Mouse (Mus musculus) ES-E14 (cell line): Measurements from ENCODE around the gene Slco2a1. TPM values are rescaled to one million over a fixed set of nuclear protein-coding genes. Genes with fewer than 3 reads are reported as not detected.

ENCODE experiments used
- DNase-seq: peaks from one replicate; pipeline ENCODE4 v3.0.0-alpha.2; 2013; ENCODE audit warnings: low read depth, low spot score
- H3K27ac ChIP-seq: 2 replicates; pipeline ENCODE4 v1.5.1; 2012; ENCODE audit warnings: low read depth, mild to moderate bottlenecking, low read length, moderate library complexity, mixed read lengths; ENCODE audit not compliant: poor library complexity, insufficient read depth, severe bottlenecking
- H3K36me3 ChIP-seq: 2 replicates; pipeline ENCODE4 v1.6.1; 2012; ENCODE audit warnings: mild to moderate bottlenecking, low read length, moderate library complexity, mixed read lengths; ENCODE audit not compliant: control insufficient read depth, poor library complexity, insufficient read depth, severe bottlenecking
- H3K4me1 ChIP-seq, 2 experiments: fragments of 150-350 bp in 1 of 2; sonication (generic) in 1 of 2; 2 replicates each; pipeline ENCODE4 v1.6.1; 2012; ENCODE audit warnings: low read length in 2 of 2, mild to moderate bottlenecking in 1 of 2, mixed read lengths in 1 of 2; ENCODE audit not compliant: control insufficient read depth in 2 of 2, insufficient read depth in 2 of 2, poor library complexity in 1 of 2
- H3K4me3 ChIP-seq, 2 experiments: fragments of 150-350 bp in 1 of 2; sonication (generic) in 1 of 2; 2 replicates each; pipeline ENCODE4 v1.5.1; 2012; ENCODE audit warnings: low read length in 2 of 2, low read depth in 1 of 2, mild to moderate bottlenecking in 1 of 2, mixed read lengths in 1 of 2; ENCODE audit not compliant: insufficient read depth in 1 of 2, poor library complexity in 1 of 2, severe bottlenecking in 1 of 2
- H3K9ac ChIP-seq: 2 replicates; pipeline ENCODE4 v1.6.1; 2012; ENCODE audit warnings: low read depth, mild to moderate bottlenecking, low read length, mixed read lengths; ENCODE audit not compliant: poor library complexity, insufficient read depth, severe bottlenecking
- H3K9me3 ChIP-seq: fragments of 150-350 bp; sonication (generic); 2 replicates; pipeline ENCODE4 v1.6.1; 2012; ENCODE audit warnings: low read depth, mild to moderate bottlenecking, low read length; ENCODE audit not compliant: control insufficient read depth, insufficient read depth
- CHD2 ChIP-seq: IDR thresholded peaks from 2 replicates; pipeline ENCODE4 v1.6.1; 2014; ENCODE audit warnings: mild to moderate bottlenecking, low read depth, low read length, inconsistent platforms
- HCFC1 ChIP-seq: IDR thresholded peaks from 2 replicates; pipeline ENCODE4 v1.6.1; 2012; ENCODE audit warnings: low read length, inconsistent platforms, borderline replicate concordance; ENCODE audit not compliant: insufficient read depth
- MAFK ChIP-seq: IDR thresholded peaks from 2 replicates; pipeline ENCODE4 v1.6.1; 2014; ENCODE audit warnings: mild to moderate bottlenecking, low read depth, low read length, inconsistent platforms; ENCODE audit not compliant: insufficient read depth
- ZC3H11A ChIP-seq: IDR thresholded peaks from 2 replicates; pipeline ENCODE4 v1.6.1; 2012; ENCODE audit warnings: low read depth, mild to moderate bottlenecking, inconsistent platforms, low read length, borderline replicate concordance
- ZNF384 ChIP-seq: IDR thresholded peaks from 2 replicates; pipeline ENCODE4 v1.6.1; 2012; ENCODE audit warnings: low read depth, low read length, inconsistent platforms
- in situ Hi-C, 2 experiments: fragments of 600-800 bp; cut with MboI; formaldehyde crosslinking; loops; one replicate each; pipeline ENCODE4 v1.15.1; 2025; ENCODE audit warnings: low sequenced_read_pairs in 2 of 2, inconsistent platforms in 1 of 2; ENCODE audit not compliant: unreplicated experiment in 2 of 2
- total RNA-seq: library from RNA; depleted of rRNA; stranded (reverse); fragments of 300-350 nt; gene quantifications from 2 replicates; pipeline ENCODE4 v1.2.3, GENCODE M21; 2012

Slco2a1 gene
- total RNA-seq, 1 experiment: 2.2 TPM

GRCm38 (mm10) chr9:103120231-103120630, 131.7 kb downstream of the Slco2a1 start:
- in situ Hi-C loops: no loop called here

DNA sequence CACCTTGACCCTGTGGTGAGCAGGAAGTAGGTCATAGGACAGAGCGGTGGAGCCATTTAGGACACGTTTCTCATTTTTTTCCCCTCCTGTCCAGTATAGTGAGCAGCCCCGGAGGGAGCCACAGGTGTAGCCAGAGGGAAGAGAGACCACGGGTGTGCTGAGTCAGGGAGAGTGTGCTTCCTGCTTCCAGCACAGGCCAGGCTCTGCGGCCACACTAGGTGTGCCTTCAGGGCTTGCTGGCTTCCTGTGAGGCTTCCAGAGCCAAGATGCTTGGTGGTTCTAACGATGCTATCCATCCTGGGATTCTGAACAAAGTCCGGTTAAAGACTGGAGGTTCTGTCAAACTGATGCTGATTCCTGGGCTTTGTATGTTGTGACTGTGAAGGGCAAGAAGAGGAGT, 133.0 kb downstream of the Slco2a1 start:
- no peak for DNase-seq
- no peak overlapping the region for H3K4me3 ChIP-seq
- in situ Hi-C loops: no loop called here
- no peaks in the 10 kb centered on the region for H3K36me3 ChIP-seq
- H3K27ac ChIP-seq: no peak overlapping the region
- no peaks in the 10 kb centered on the region for H3K4me1 ChIP-seq
- H3K9ac ChIP-seq: no peak overlapping the region
- no peak for TF ChIP-seq ZC3H11A
- TF ChIP-seq MAFK: no peak
- no peak for TF ChIP-seq CHD2
- TF ChIP-seq ZNF384: no peak
- no peak for TF ChIP-seq HCFC1
- H3K9me3 ChIP-seq: no peaks in the 10 kb centered on the region

More at GRCm38 (mm10) chr9:103120231-103120630, 131.7 kb downstream of the Slco2a1 start:
- Histone ChIP-seq H3K36me3 (no peaks in the 10 kb centered on the region), H3K27ac (no peak overlapping the region), H3K4me3 (no peak overlapping the region), H3K9ac (no peak overlapping the region), H3K4me1 (no peaks in the 10 kb centered on the region), H3K9me3 (no peaks in the 10 kb centered on the region)
- no peak for DNase-seq
- no peak for TF ChIP-seq HCFC1
- no peak for TF ChIP-seq ZNF384

DNA sequence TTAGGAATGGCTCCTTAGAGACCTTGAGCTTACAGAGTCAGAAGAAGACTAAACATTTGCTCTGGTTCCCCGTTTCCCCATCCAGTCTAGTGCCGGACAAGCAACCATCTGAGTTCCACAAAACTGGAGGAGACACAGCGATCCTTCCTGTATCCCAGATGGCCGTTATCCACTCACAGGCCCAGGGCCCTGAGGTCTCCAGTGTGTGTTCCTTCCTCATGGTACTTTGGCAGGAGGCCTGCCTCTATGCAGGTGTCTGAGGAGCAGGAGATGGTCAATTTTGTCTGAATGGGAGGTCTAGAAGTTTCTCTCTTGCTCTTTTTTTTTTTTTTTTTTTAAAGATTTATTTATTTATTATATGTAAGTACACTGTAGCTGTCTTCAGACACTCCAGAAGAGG, 136.2 kb downstream of the Slco2a1 start:
- no peak overlapping the region for H3K9ac ChIP-seq
- no peak for DNase-seq
- H3K4me3 ChIP-seq: no peak overlapping the region
- no peak for TF ChIP-seq CHD2
- TF ChIP-seq ZNF384: no peak
- TF ChIP-seq MAFK: no peak
- TF ChIP-seq ZC3H11A: no peak
- no peak for TF ChIP-seq HCFC1
- H3K27ac ChIP-seq: no peak overlapping the region
- H3K9me3 ChIP-seq: no peaks in the 10 kb centered on the region
- H3K4me1 ChIP-seq: no peaks in the 10 kb centered on the region
- in situ Hi-C loops: no loop called here
- no peaks in the 10 kb centered on the region for H3K36me3 ChIP-seq

- H3K4me3 ChIP-seq: no peak overlapping the region
- no peak overlapping the region for H3K9ac ChIP-seq
- H3K4me1 ChIP-seq: peaks cover 4 to 27% of the 10 kb centered on the region in 2 experiments; a peak in 3 of 4 replicates
- H3K9me3 ChIP-seq: no peaks in the 10 kb centered on the region
- H3K27ac ChIP-seq: no peak overlapping the region
- TF ChIP-seq ZNF384 (no peak), ZC3H11A (no peak)
- in situ Hi-C loops: no loop called here
- no peaks in the 10 kb centered on the region for H3K36me3 ChIP-seq
- no peak for DNase-seq
Observed at GRCm38 (mm10) chr9:103133493-103134124, 145.1 kb downstream of the Slco2a1 start.

- Histone ChIP-seq H3K9ac (no peak overlapping the region), H3K4me1 (peaks cover 4 to 31% of the 10 kb centered on the region in 2 experiments; a peak in 3 of 4 replicates), H3K36me3 (no peaks in the 10 kb centered on the region), H3K9me3 (no peaks in the 10 kb centered on the region), H3K27ac (no peak overlapping the region), H3K4me3 (no peak overlapping the region)
- in situ Hi-C loops: no loop called here
- no peak for DNase-seq
- TF ChIP-seq ZC3H11A: no peak
- no peak for TF ChIP-seq CHD2
- TF ChIP-seq HCFC1: no peak
- no peak for TF ChIP-seq ZNF384
- no peak for TF ChIP-seq MAFK
Observed at GRCm38 (mm10) chr9:103134450-103135030, 146.0 kb downstream of the Slco2a1 start.
